Mouse (Mus musculus) heart, postnatal 14 days (tissue): ENCODE measurements around the gene Mpped2. TPM values are rescaled to one million over a fixed set of nuclear protein-coding genes. Genes with fewer than 3 reads are reported as not detected.

Experiments
- DNase-seq, 2 experiments: peaks; one replicate each; pipeline ENCODE4 v3.0.0; 2021 to 2022
- intact Hi-C: fragments of 180-260 bp; cut with DNase I; formaldehyde crosslinking; loops from one replicate; pipeline ENCODE4 v1.15.1; 2025
- total RNA-seq, 2 experiments: library from RNA; stranded (reverse); gene quantifications; 2 replicates each; pipeline ENCODE4 v1.2.3; 2021

Mpped2 gene
- total RNA-seq, 2 experiments from 2014 or later = 14.8 to 22.1 TPM

- peak; percentile 16 to 22 for DNase-seq
- intact Hi-C loops = no loop called here
These were observed 95.0 kb downstream of the Mpped2 start for GRCm38 (mm10) chr2:106788055-106788454.

GRCm38 (mm10) chr2:106788573-106788972, 95.5 kb downstream of the Mpped2 start:
- intact Hi-C loops = no loop called here
- no peak for DNase-seq

GRCm38 (mm10) chr2:106789694-106790328, 96.7 kb downstream of the Mpped2 start:
- DNase-seq = no peak
- intact Hi-C loops = loop anchor here (10.0 kb wide), 1 partner anchor 165 kb away; no protein-coding TSS in a partner anchor

GRCm38 (mm10) chr2:106790329-106790701, 97.2 kb downstream of the Mpped2 start:
- DNase-seq = no peak

GRCm38 (mm10) chr2:106796246-106796645, 103.2 kb downstream of the Mpped2 start:
- no peak for DNase-seq
- intact Hi-C loops = loop anchor here (10.0 kb wide), 1 partner anchor 159 kb away; no protein-coding TSS in a partner anchor

More at GRCm38 (mm10) chr2:106790329-106790701, 97.2 kb downstream of the Mpped2 start:
- intact Hi-C loops = loop anchor here (10.0 kb wide), 1 partner anchor 164 kb away; no protein-coding TSS in a partner anchor

- intact Hi-C loops = loop anchor here (10.0 kb wide), 1 partner anchor 157 kb away; no protein-coding TSS in a partner anchor
- no peak for DNase-seq
These were observed 104.8 kb downstream of the Mpped2 start for GRCm38 (mm10) chr2:106797855-106798254.

- no peak for DNase-seq
- intact Hi-C loops = loop anchor here (10.0 kb wide), 1 partner anchor 156 kb away; no protein-coding TSS in a partner anchor
These were observed 105.8 kb downstream of the Mpped2 start for GRCm38 (mm10) chr2:106798824-106799223.

GRCm38 (mm10) chr2:106815898-106816297, 122.8 kb downstream of the Mpped2 start:
- intact Hi-C loops = no loop called here
- DNase-seq = no peak

GRCm38 (mm10) chr2:106821292-106821691, 128.2 kb downstream of the Mpped2 start:
- no peak for DNase-seq
- intact Hi-C loops = no loop called here

- DNase-seq = no peak
- intact Hi-C loops = no loop called here
These were observed 128.8 kb downstream of the Mpped2 start for GRCm38 (mm10) chr2:106821883-106822282.

GRCm38 (mm10) chr2:106822540-106822939, 129.5 kb downstream of the Mpped2 start:
- intact Hi-C loops = no loop called here
- no peak for DNase-seq

GRCm38 (mm10) chr2:106825461-106825860, 132.4 kb downstream of the Mpped2 start:
- no peak for DNase-seq
- intact Hi-C loops = no loop called here

GRCm38 (mm10) chr2:106826023-106826422, 133.0 kb downstream of the Mpped2 start:
- intact Hi-C loops = no loop called here
- DNase-seq = no peak

GRCm38 (mm10) chr2:106826806-106827205, 133.7 kb downstream of the Mpped2 start:
- DNase-seq = no peak
- intact Hi-C loops = no loop called here

- peak in 1 of 2 experiments; percentile 12 for DNase-seq
- intact Hi-C loops = no loop called here
These were observed 135.7 kb downstream of the Mpped2 start for GRCm38 (mm10) chr2:106828573-106829310.

- DNase-seq = no peak
- intact Hi-C loops = no loop called here
These were observed 136.4 kb downstream of the Mpped2 start for GRCm38 (mm10) chr2:106829420-106829819.

GRCm38 (mm10) chr2:106832577-106832976, 139.5 kb downstream of the Mpped2 start:
- intact Hi-C loops = no loop called here
- DNase-seq = no peak

- DNase-seq = no peak
- intact Hi-C loops = no loop called here
These were observed 140.1 kb downstream of the Mpped2 start for GRCm38 (mm10) chr2:106833212-106833611.

GRCm38 (mm10) chr2:106835321-106835720, 142.3 kb downstream of the Mpped2 start:
- DNase-seq = no peak
- intact Hi-C loops = no loop called here

GRCm38 (mm10) chr2:106837241-106837640, 144.2 kb downstream of the Mpped2 start:
- DNase-seq = no peak
- intact Hi-C loops = no loop called here

- intact Hi-C loops = no loop called here
These were observed 151.1 kb downstream of the Mpped2 start for GRCm38 (mm10) chr2:106844147-106844546.

More at GRCm38 (mm10) chr2:106844147-106844546, 151.1 kb downstream of the Mpped2 start:
- no peak for DNase-seq
